In genomic region chr5:135363540-135363939, GRCm38 (mm10) we compare ENCODE assay signal across 8 mouse cellular contexts. TPM values are rescaled to one million over a fixed set of nuclear protein-coding genes. Genes with fewer than 3 reads are reported as not detected.
DNase-seq lines count a peak whose midpoint lies in the region; ATAC-seq and TF ChIP-seq lines count a peak whose summit lies in the region.

No protein-coding gene starts in this region.

- no peak overlapping the region for H3K4me3 ChIP-seq in forebrain, embryonic 10.5 days
- H3K4me3 ChIP-seq in forebrain, embryonic 12.5 days (replicated peaks), result no peak overlapping the region
- no peak overlapping the region for H3K4me3 ChIP-seq in hindbrain, postnatal 0 days (ENCODE audit: low read length)
- H3K4me3 ChIP-seq in midbrain, postnatal 0 days (ENCODE audit: low read depth, low read length), result no peak overlapping the region

- no peak overlapping the region for H3K4me2 ChIP-seq in forebrain, embryonic 12.5 days
- no peak overlapping the region for H3K4me2 ChIP-seq in hindbrain, postnatal 0 days (ENCODE audit: low read depth, low read length)
- H3K4me2 ChIP-seq in midbrain, postnatal 0 days (ENCODE audit: low read depth, low read length, poor library complexity, severe bottlenecking), result no peak overlapping the region

- no peaks in the 10 kb centered on the region for H3K4me1 ChIP-seq in forebrain, embryonic 10.5 days
- no peaks in the 10 kb centered on the region for H3K4me1 ChIP-seq in forebrain, embryonic 12.5 days
- no peaks in the 10 kb centered on the region for H3K4me1 ChIP-seq in hindbrain, postnatal 0 days (ENCODE audit: insufficient read depth, low read length)
- no peaks in the 10 kb centered on the region for H3K4me1 ChIP-seq in midbrain, postnatal 0 days (ENCODE audit: insufficient read depth, low read length)

- WGBS in forebrain, embryonic 10.5 days, result 28% methylated on average over 12 of the region's 12 CpGs
- WGBS in forebrain, embryonic 12.5 days, result 24% methylated on average over 12 of the region's 12 CpGs
- 28% methylated on average over 12 of the region's 12 CpGs for WGBS in hindbrain, postnatal 0 days
- WGBS in midbrain, postnatal 0 days, result 27% methylated on average over 12 of the region's 12 CpGs

- intact Hi-C loops in left cerebral cortex, postnatal 25 days (cut with DNase I), result no loop called here

- peak; percentile 78 for TF ChIP-seq CTCF in hindbrain, postnatal 0 days (IDR thresholded peaks at IDR 0.05; ENCODE audit: low read depth)
- TF ChIP-seq CTCF in midbrain, postnatal 0 days (IDR thresholded peaks at IDR 0.05), result peak; percentile 70

- H3K36me3 ChIP-seq in forebrain, embryonic 10.5 days (replicated peaks), result no peaks in the 10 kb centered on the region
- no peaks in the 10 kb centered on the region for H3K36me3 ChIP-seq in forebrain, embryonic 12.5 days (replicated peaks)
- H3K36me3 ChIP-seq in hindbrain, postnatal 0 days (ENCODE audit: insufficient read depth, low read length), result no peaks in the 10 kb centered on the region
- H3K36me3 ChIP-seq in midbrain, postnatal 0 days (ENCODE audit: insufficient read depth, low read length), result no peaks in the 10 kb centered on the region

- peak; percentile 66 for DNase-seq in forebrain, embryonic 10.5 days (ENCODE audit: extremely low spot score, low spot score)
- DNase-seq in ovary, postnatal 36 days (ENCODE audit: low spot score), result peak; percentile 25
- DNase-seq in ovary, postnatal 14 days (ENCODE audit: low spot score), result no peak
- DNase-seq in hindbrain, postnatal 0 days (ENCODE audit: low spot score), result peak; percentile 65
- peak; percentile 53 for DNase-seq in midbrain, postnatal 0 days (ENCODE audit: low spot score)
- DNase-seq in left cerebral cortex, postnatal 25 days (ENCODE audit: low spot score in 2 of 2), result no peak
- DNase-seq in right cerebral cortex, postnatal 4 days, result no peak

- peaks cover 4% of the 10 kb centered on the region; the same call in 1 of the 2 replicates for H3K27me3 ChIP-seq in forebrain, embryonic 10.5 days (ENCODE audit: poor library complexity, severe bottlenecking)
- peaks cover 7% of the 10 kb centered on the region; the same call in 1 of the 2 replicates for H3K27me3 ChIP-seq in forebrain, embryonic 12.5 days
- no peaks in the 10 kb centered on the region for H3K27me3 ChIP-seq in hindbrain, postnatal 0 days (ENCODE audit: insufficient read depth, low read length)
- H3K27me3 ChIP-seq in midbrain, postnatal 0 days (ENCODE audit: insufficient read depth, low read length), result 0 out of 2 replicates have a peak, but pooled peaks cover 3% of the 10 kb centered on the region

- no peak for ATAC-seq in forebrain, embryonic 12.5 days (ENCODE audit: low FRiP score)
- ATAC-seq in hindbrain, postnatal 0 days, result no peak
- no peak for ATAC-seq in midbrain, postnatal 0 days (ENCODE audit: low FRiP score)

- H3K9ac ChIP-seq in forebrain, embryonic 12.5 days, result no peak overlapping the region
- H3K9ac ChIP-seq in hindbrain, postnatal 0 days (replicated peaks; ENCODE audit: low read length), result no peak overlapping the region
- H3K9ac ChIP-seq in midbrain, postnatal 0 days (replicated peaks; ENCODE audit: low read length, poor library complexity, severe bottlenecking), result no peak overlapping the region

- peaks cover 5% of the 10 kb centered on the region; the same call in 1 of the 2 replicates for H3K9me3 ChIP-seq in forebrain, embryonic 10.5 days
- H3K9me3 ChIP-seq in forebrain, embryonic 12.5 days, result no peaks in the 10 kb centered on the region
- H3K9me3 ChIP-seq in hindbrain, postnatal 0 days (ENCODE audit: low read length), result no peaks in the 10 kb centered on the region
- no peaks in the 10 kb centered on the region for H3K9me3 ChIP-seq in midbrain, postnatal 0 days (ENCODE audit: low read length)

- no peak overlapping the region for H3K27ac ChIP-seq in forebrain, embryonic 10.5 days
- no peak overlapping the region for H3K27ac ChIP-seq in forebrain, embryonic 12.5 days
- H3K27ac ChIP-seq in hindbrain, postnatal 0 days, result no peak overlapping the region
- H3K27ac ChIP-seq in midbrain, postnatal 0 days (ENCODE audit: low read depth, low read length), result no peak overlapping the region

RNA-seq across cellular contexts. Expression of gene Nsun5, which starts 6.2 kb away (rescaled TPM):
- 49.7 and 51.2 TPM in 2 replicates for polyA plus RNA-seq in forebrain, embryonic 10.5 days (2016; fragmentation: Nextera tagmentation; extraction: Ambion mirVana)
- polyA plus RNA-seq in forebrain, embryonic 12.5 days (2016; fragmentation: Nextera tagmentation; extraction: Ambion mirVana), result 34.9 and 35.6 TPM in 2 replicates
- 17.8 and 22.7 TPM in 2 replicates for total RNA-seq in hindbrain, postnatal 0 days (2014; rRNA removed)
- 18.1 and 19.1 TPM in 2 replicates for polyA plus RNA-seq in hindbrain, postnatal 0 days (2015; fragmentation: Nextera tagmentation; extraction: Ambion mirVana)
- total RNA-seq in midbrain, postnatal 0 days (2014; rRNA removed), result 24.5 and 24.8 TPM in 2 replicates
- polyA plus RNA-seq in midbrain, postnatal 0 days (2015; fragmentation: Nextera tagmentation; extraction: Ambion mirVana), result 16.8 and 19.0 TPM in 2 replicates
- 10 to 100 TPM; 15.7 to 18.8 TPM for total RNA-seq in left cerebral cortex, postnatal 25 days (2021)

RNA-seq across cellular contexts. Expression of gene Trim50, which starts 10.4 kb away (rescaled TPM):
- not detected in 2 replicates for polyA plus RNA-seq in forebrain, embryonic 10.5 days (2016; fragmentation: Nextera tagmentation; extraction: Ambion mirVana)
- not detected in 2 replicates for polyA plus RNA-seq in forebrain, embryonic 12.5 days (2016; fragmentation: Nextera tagmentation; extraction: Ambion mirVana)
- not detected in 2 replicates for total RNA-seq in hindbrain, postnatal 0 days (2014; rRNA removed)
- polyA plus RNA-seq in hindbrain, postnatal 0 days (2015; fragmentation: Nextera tagmentation; extraction: Ambion mirVana), result 0.08 TPM in 1 of 2 replicates, not detected in the other
- not detected in 2 replicates for total RNA-seq in midbrain, postnatal 0 days (2014; rRNA removed)
- polyA plus RNA-seq in midbrain, postnatal 0 days (2015; fragmentation: Nextera tagmentation; extraction: Ambion mirVana), result not detected in 2 replicates
- not detected for total RNA-seq in left cerebral cortex, postnatal 25 days (2021)

RNA-seq across cellular contexts. Expression of gene Fkbp6, which starts 13.7 kb away (rescaled TPM):
- polyA plus RNA-seq in forebrain, embryonic 10.5 days (2016; fragmentation: Nextera tagmentation; extraction: Ambion mirVana), result 0.22 TPM in 1 of 2 replicates, not detected in the other
- 0.17 TPM in 1 of 2 replicates, not detected in the other for polyA plus RNA-seq in forebrain, embryonic 12.5 days (2016; fragmentation: Nextera tagmentation; extraction: Ambion mirVana)
- total RNA-seq in hindbrain, postnatal 0 days (2014; rRNA removed), result not detected in 2 replicates
- 0.14 and 0.29 TPM in 2 replicates for polyA plus RNA-seq in hindbrain, postnatal 0 days (2015; fragmentation: Nextera tagmentation; extraction: Ambion mirVana)
- total RNA-seq in midbrain, postnatal 0 days (2014; rRNA removed), result 0.33 and 0.49 TPM in 2 replicates
- polyA plus RNA-seq in midbrain, postnatal 0 days (2015; fragmentation: Nextera tagmentation; extraction: Ambion mirVana), result 0.12 and 0.36 TPM in 2 replicates
- total RNA-seq in left cerebral cortex, postnatal 25 days (2021), result under 1 TPM in 1 of 2 experiments, not detected in 1; 0.50 TPM

RNA-seq across cellular contexts. Expression of gene Pom121, which starts 30.8 kb away (rescaled TPM):
- 19.5 and 20.4 TPM in 2 replicates for polyA plus RNA-seq in forebrain, embryonic 10.5 days (2016; fragmentation: Nextera tagmentation; extraction: Ambion mirVana)
- 23.4 and 27.0 TPM in 2 replicates for polyA plus RNA-seq in forebrain, embryonic 12.5 days (2016; fragmentation: Nextera tagmentation; extraction: Ambion mirVana)
- total RNA-seq in hindbrain, postnatal 0 days (2014; rRNA removed), result 11.2 and 14.3 TPM in 2 replicates
- polyA plus RNA-seq in hindbrain, postnatal 0 days (2015; fragmentation: Nextera tagmentation; extraction: Ambion mirVana), result 7.5 TPM in 2 replicates
- 12.4 and 12.8 TPM in 2 replicates for total RNA-seq in midbrain, postnatal 0 days (2014; rRNA removed)
- 6.7 and 8.5 TPM in 2 replicates for polyA plus RNA-seq in midbrain, postnatal 0 days (2015; fragmentation: Nextera tagmentation; extraction: Ambion mirVana)
- 10 to 100 TPM; 51.6 to 51.7 TPM for total RNA-seq in left cerebral cortex, postnatal 25 days (2021)

Comparison
In these comparisons a context has a peak if more than half of its experiments do, and no peak if none do; other contexts are left out.
1. DNase-seq: peak in forebrain, embryonic 10.5 days (single experiment), ovary, postnatal 36 days (single experiment), hindbrain, postnatal 0 days (single experiment) and midbrain, postnatal 0 days (single experiment); none in ovary, postnatal 14 days (single experiment), left cerebral cortex, postnatal 25 days (0 of 2) and right cerebral cortex, postnatal 4 days (single experiment).